Mouse (Mus musculus) heart, postnatal 0 days (tissue): ENCODE results near the gene Tubgcp6.

ENCODE experiments used
- CTCF ChIP-seq: IDR thresholded peaks from 2 replicates; pipeline ENCODE4 v1.5.1; 2016; ENCODE audit warnings: antibody characterized with exemption, control low read depth, low read depth
- EP300 ChIP-seq: IDR thresholded peaks from 2 replicates; pipeline ENCODE4 v1.6.1; 2016; ENCODE audit warnings: antibody characterized with exemption, low read depth

DNA sequence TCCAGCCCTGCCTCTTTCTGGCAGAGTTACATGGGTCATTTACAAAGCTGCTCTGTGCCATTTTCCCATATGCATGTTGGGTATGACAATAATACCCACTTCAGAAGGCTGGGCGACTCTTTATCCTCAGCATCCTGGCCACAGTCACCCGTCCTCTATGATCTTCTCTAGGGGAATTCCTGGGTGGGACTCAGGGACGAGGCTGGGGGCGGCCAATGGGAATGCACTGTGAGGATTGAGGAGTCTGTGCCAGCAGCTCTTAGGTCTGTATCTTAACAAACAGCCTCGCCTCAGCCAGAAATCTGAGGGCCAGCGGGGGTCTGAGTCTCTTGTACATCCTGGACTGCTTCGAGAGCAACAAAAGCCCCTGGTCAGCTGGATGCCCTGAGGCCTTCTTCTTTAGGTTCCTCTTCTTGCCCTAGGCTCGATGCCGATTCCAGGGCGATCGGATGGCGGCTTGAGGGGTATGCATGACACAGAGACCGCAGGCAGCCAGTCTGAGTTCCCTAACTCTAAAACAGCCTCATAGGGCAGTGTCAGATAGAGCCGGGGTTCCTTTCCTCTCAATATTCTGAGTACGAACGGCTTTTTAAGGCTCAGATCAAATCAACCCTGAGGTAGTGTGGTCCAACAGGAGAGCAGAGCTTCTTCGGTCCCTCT is 49.5 kb upstream of the Tubgcp6 start:
- no peak for TF ChIP-seq CTCF
- no peak; the same call in 1 of the 2 replicates for TF ChIP-seq EP300
